Mouse (Mus musculus): ENCODE measurements at regions not wholly inside any gene's neighbourhood (a gene's known extent, or its start where the extent isn't known, plus 50 kb on each side); places are given as distances from the start of the nearest gene placed in this dataset.

- TF ChIP-seq EP300 (IDR thresholded peaks at IDR 0.05; ENCODE audit: insufficient read depth, low read depth, low read length) (no peak), CTCF (IDR thresholded peaks at IDR 0.05) (no peak), POLR2A (IDR thresholded peaks at IDR 0.05; ENCODE audit: insufficient read depth, low read depth, low read length) (no peak)
Observed at GRCm38 (mm10) chr5:119213196-119213595, 457.3 kb upstream of the Tbx3 start.

All from heart, adult 2 months (tissue).